Mouse (Mus musculus) liver, embryonic 14.5 days (tissue): ENCODE results near the gene Sf3a1. TPM values are rescaled to one million over a fixed set of nuclear protein-coding genes. Genes with fewer than 3 reads are reported as not detected.
A peak's percentile ranks its signal among the peaks of the same experiment; 100 is the strongest.
"Not testable (repeated sequence)": the region's sequence is repeated elsewhere in the genome, so short reads cannot be mapped to it uniquely, and the experiment has no call there.

Experiments used
- ATAC-seq: fragments of 200-750 bp; cut with Nextera tagmentation; 2 replicates; pipeline ENCODE4 v1.8.0; 2017; ENCODE audit warnings: moderate number of reproducible peaks, mild to moderate bottlenecking, moderate library complexity; ENCODE audit not compliant: insufficient read depth
- DNase-seq, 3 experiments: peaks; one replicate each; pipeline ENCODE4 v3.0.0-alpha.2; 2012 to 2013; ENCODE audit warnings: low read depth in 3 of 3, low spot score in 3 of 3
- H3K27ac ChIP-seq: fragments of 300-500 bp; sonication (generic); 2 replicates; pipeline ENCODE4 v1.5.1; 2014; ENCODE audit warnings: moderate library complexity, mild to moderate bottlenecking, control low read depth, inconsistent platforms
- H3K27me3 ChIP-seq: fragments of 300-500 bp; sonication (generic); 2 replicates; pipeline ENCODE4 v1.6.1; 2014; ENCODE audit warnings: mild to moderate bottlenecking, low read length, moderate library complexity; ENCODE audit not compliant: control insufficient read depth, insufficient read depth
- H3K36me3 ChIP-seq: fragments of 300-500 bp; sonication (generic); replicated peaks from 2 replicates; pipeline ENCODE4 v1.6.1; 2014; ENCODE audit warnings: low read depth; ENCODE audit not compliant: control insufficient read depth, insufficient read depth
- H3K4me1 ChIP-seq, 2 experiments: fragments of 200-500 bp in 1 of 2; fragments of 300-500 bp in 1 of 2; sonication (generic) in 1 of 2; replicated peaks; 2 replicates each; pipeline ENCODE4 v1.6.1; 2012 to 2014; ENCODE audit warnings: antibody characterized with exemption in 1 of 2, inconsistent platforms in 1 of 2, low read length in 1 of 2; ENCODE audit not compliant: control insufficient read depth in 2 of 2, insufficient read depth in 2 of 2
- H3K4me2 ChIP-seq: fragments of 300-500 bp; sonication (generic); 2 replicates; pipeline ENCODE4 v1.6.1; 2014; ENCODE audit warnings: low read depth, mild to moderate bottlenecking, control low read depth, moderate library complexity
- H3K4me3 ChIP-seq, 2 experiments: fragments of 200-500 bp in 1 of 2; fragments of 300-500 bp in 1 of 2; sonication (generic) in 1 of 2; 2 replicates each; pipeline ENCODE4 v1.5.1; 2012 to 2014; ENCODE audit warnings: low read depth in 2 of 2, low read length in 2 of 2, mild to moderate bottlenecking in 2 of 2, control low read depth in 1 of 2, inconsistent platforms in 1 of 2, moderate library complexity in 1 of 2; ENCODE audit not compliant: insufficient read depth in 1 of 2
- H3K9ac ChIP-seq: fragments of 300-500 bp; sonication (generic); replicated peaks from 2 replicates; pipeline ENCODE4 v1.6.1; 2014; ENCODE audit warnings: mild to moderate bottlenecking, control low read depth, moderate library complexity
- H3K9me3 ChIP-seq: fragments of 300-500 bp; sonication (generic); 2 replicates; pipeline ENCODE4 v1.6.1; 2016; ENCODE audit warnings: low read length, mixed read lengths; ENCODE audit not compliant: control insufficient read depth
- CTCF ChIP-seq: IDR thresholded peaks from 2 replicates; pipeline ENCODE4 v1.5.1; 2016; ENCODE audit warnings: antibody characterized with exemption, low read depth, control low read depth
- EP300 ChIP-seq: IDR thresholded peaks from 2 replicates; pipeline ENCODE4 v1.6.1; 2016; ENCODE audit warnings: antibody characterized with exemption, low read depth
- WGBS: fragments of 180-500 bp; shearing (Covaris S2); extraction: QIAGEN DNeasy Blood & Tissue Kit; methylation state at CpG from one replicate; pipeline ENCODE4 v1.1.7; 2014; ENCODE audit not compliant: insufficient replicate concordance; 5-methylcytosine and 5-hydroxymethylcytosine counted together
- polyA plus RNA-seq, 2 experiments: library from polyadenylated mRNA; depleted of rRNA in 1 of 2; stranded (reverse) in 1 of 2; unstranded in 1 of 2; fragments of >200 nt; fragmentation: Nextera tagmentation in 1 of 2; extraction: Ambion mirVana in 1 of 2; gene quantifications; 2 replicates each; pipeline versions ENCODE4 v1.2.1 to v1.2.3; 2012 to 2014

Sf3a1 gene
- polyA plus RNA-seq, 2 experiments = 18.6 to 23.5 TPM

DNA sequence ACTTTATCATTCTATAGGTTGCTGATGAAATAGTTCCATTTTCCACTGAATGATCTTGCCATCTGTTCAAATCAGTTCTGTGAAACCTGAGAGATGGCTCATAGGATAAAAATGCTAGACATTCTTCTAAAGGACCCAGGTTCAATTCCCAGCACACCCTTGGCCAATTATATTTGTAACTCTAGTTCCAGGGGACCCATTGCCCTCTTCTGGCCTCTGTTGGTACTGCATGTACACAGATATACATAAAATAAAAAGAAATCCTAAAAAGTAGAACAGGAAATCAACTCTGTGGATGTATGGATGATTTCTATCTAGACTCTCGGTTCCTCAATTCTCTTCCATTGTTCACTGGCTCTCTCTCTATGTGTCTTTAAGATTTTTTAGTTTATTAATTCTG is 33.1 kb upstream of the Sf3a1 start:
- ATAC-seq (no peak), DNase-seq (no peak)
- Histone ChIP-seq H3K4me2 (no peak overlapping the region), H3K27ac (no peak overlapping the region), H3K4me3 (no peak overlapping the region), H3K36me3 (no peaks in the 10 kb centered on the region), H3K9me3 (no peaks in the 10 kb centered on the region; the same call in 1 of the 2 replicates), H3K4me1 (peaks cover 7 to 25% of the 10 kb centered on the region in 2 experiments), H3K27me3 (no peaks in the 10 kb centered on the region), H3K9ac (no peak overlapping the region)
- TF ChIP-seq EP300 (no peak), CTCF (peak; percentile 45)
- WGBS = 69% methylated on average over 1 of the region's 1 CpGs

DNA sequence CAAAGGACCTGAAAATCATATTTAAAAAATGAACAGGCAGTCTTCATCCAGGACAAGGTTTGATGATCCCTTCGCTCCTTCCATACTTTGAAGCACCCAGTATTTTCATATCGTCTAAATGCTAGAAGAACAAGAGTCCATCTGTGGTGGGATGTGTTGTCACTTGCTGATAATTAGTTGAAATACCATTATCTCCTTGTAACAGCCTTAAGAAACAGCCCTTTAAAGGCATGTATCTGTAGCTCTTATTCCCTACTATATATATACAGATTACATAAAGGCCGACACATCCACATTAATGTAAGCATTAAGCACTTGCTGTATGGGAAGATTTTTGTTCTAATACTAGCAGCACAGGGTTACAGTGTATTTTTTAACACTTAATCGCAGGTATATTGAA is 31.7 kb upstream of the Sf3a1 start:
- H3K27me3 ChIP-seq, H3K27ac ChIP-seq, H3K36me3 ChIP-seq, H3K9me3 ChIP-seq, H3K9ac ChIP-seq, DNase-seq, H3K4me2 ChIP-seq, H3K4me3 ChIP-seq: not testable (repeated sequence)
- TF ChIP-seq EP300 = peak; percentile 66
- peak; percentile 75 for ATAC-seq
- WGBS = 36% methylated on average over 4 of the region's 4 CpGs
- H3K4me1 ChIP-seq = peaks cover 3 to 14% of the 10 kb centered on the region in 2 experiments; a peak in 3 of 4 replicates

DNA sequence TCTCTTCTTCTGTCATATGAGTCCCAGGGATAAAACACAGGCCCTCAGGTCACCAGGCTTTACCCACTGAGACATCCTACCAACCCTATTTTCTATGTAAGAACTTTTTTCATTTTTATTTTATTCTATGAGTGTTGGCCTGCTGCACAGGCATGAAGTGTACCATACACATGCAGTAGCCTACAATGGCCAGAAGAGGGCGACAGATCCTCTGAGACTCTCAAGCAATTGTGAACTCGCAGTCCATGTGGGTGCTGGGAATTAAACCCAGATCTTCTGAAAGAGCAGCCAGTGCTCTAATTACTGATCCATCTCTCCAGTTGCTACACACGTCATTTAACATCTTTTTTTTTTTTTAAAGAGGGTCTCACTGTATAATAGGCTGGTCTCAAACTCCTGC is 26.7 kb upstream of the Sf3a1 start:
- 41% methylated on average over 3 of the region's 3 CpGs for WGBS
- DNase-seq (no peak), ATAC-seq (no peak)

DNA sequence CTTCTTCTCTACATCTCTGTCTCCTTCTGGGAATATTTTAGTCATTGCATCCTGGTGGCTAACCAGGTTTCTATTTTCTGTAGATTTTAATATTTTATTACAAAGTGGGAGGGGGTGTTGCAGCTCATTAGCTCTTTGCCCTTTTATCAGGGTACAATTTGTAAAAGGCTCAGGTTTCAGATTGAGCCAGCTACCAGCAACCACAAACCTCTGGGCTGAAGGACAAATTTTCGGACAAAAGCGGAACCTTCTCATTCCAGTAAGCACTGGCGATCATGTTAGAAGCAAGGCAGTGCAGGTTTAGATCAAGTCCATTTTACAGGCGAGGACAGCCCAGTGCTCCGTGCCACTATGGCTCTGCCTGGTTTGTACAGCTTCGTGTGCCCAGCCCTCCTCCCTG is 25.8 kb upstream of the Sf3a1 start:
- H3K9ac ChIP-seq = no peak overlapping the region
- H3K9me3 ChIP-seq = peaks cover 2% of the 10 kb centered on the region; the same call in 1 of the 2 replicates
- H3K27ac ChIP-seq = no peak overlapping the region
- 45% methylated on average over 6 of the region's 6 CpGs for WGBS
- no peaks in the 10 kb centered on the region for H3K27me3 ChIP-seq
- H3K4me2 ChIP-seq = peak overlapping the region; percentile 28
- no peak for ATAC-seq
- TF ChIP-seq CTCF = no peak
- TF ChIP-seq EP300 = no peak
- peaks cover 8 to 19% of the 10 kb centered on the region in 2 experiments for H3K4me1 ChIP-seq
- no peaks in the 10 kb centered on the region for H3K36me3 ChIP-seq
- H3K4me3 ChIP-seq = peak overlapping the region; percentile 39 to 75; a peak in 1 of 4 replicates
- DNase-seq = no peak

More for the DNA sequence above, 26.7 kb upstream of the Sf3a1 start:
- TF ChIP-seq EP300 (no peak), CTCF (peak; percentile 81)
- no peak overlapping the region for H3K27ac ChIP-seq
- no peaks in the 10 kb centered on the region for H3K27me3 ChIP-seq
- no peak overlapping the region for H3K4me3 ChIP-seq
- H3K9me3 ChIP-seq = peaks cover 2% of the 10 kb centered on the region; the same call in 1 of the 2 replicates
- peaks cover 8 to 19% of the 10 kb centered on the region in 2 experiments for H3K4me1 ChIP-seq
- no peaks in the 10 kb centered on the region for H3K36me3 ChIP-seq
- H3K4me2 ChIP-seq = no peak overlapping the region
- no peak overlapping the region for H3K9ac ChIP-seq

DNA sequence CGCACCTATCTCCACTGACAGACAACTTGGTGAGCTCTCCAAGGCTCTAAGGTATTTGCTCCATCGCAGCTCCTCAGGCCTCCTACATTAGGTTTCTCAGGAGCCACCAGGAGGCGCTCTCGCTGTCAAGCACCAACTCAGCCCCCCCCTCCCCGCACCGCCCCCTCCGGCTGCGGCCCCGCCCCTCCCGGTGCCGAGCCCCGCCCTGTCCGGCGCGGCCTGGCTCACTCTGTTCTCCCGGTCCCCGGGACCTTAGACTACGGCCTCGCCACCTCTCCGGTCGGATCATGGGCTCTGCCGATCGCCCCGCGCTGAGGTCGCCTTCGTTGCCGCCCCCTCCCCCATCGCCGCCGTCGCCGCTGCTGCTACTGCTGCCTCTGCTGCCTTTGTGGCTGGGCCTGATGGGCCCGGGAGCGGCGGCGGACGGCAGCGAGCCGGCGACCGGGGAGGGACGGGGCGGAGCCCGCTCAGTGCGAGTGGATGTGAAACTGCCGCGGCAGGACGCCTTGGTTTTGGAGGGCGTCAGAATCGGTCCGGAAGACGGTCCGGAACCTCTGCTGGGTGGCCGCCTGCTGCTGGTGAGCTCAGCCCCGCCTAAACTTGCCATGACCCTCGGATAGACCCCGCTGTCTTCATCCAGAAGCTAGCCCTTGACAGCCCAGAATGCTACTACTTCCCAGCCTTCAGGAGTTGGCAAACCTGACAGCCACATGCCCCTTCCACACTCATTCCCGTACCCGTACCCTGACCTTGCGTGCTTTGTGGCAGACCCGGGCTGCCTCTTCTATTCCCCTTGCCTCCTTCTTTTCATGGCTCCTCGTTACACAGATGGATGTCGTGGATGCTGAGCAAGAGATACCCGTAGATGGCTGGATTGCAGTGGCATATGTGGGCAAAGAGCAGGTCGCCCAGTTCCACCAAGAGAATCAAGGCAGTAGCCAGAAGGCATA is 24.9 kb upstream of the Sf3a1 start, which contains the start of gene Rnf215:
Rnf215 (plus strand) TSS at position 217 of the 950 bp plus-strand sequence.
- H3K27me3 ChIP-seq = no peaks in the 10 kb centered on the region
- no peaks in the 10 kb centered on the region for H3K36me3 ChIP-seq
- H3K9me3 ChIP-seq = peaks cover 2% of the 10 kb centered on the region; the same call in 1 of the 2 replicates
- peak within 1 kb of the TSS; percentile 23; the same call in 1 of the 2 replicates for H3K27ac ChIP-seq
- ATAC-seq = peak; percentile 95
- peak within 1 kb of the TSS; percentile 90 for H3K4me2 ChIP-seq
- TF ChIP-seq CTCF (peak; percentile 83), EP300 (no peak)
- peak; percentile 80 to 82 (median 82) for DNase-seq
- 3% methylated on average over 65 of the region's 66 CpGs for WGBS
- peaks cover 8 to 17% of the 10 kb centered on the region in 2 experiments for H3K4me1 ChIP-seq
- peak within 1 kb of the TSS; percentile 71 for H3K9ac ChIP-seq
- H3K4me3 ChIP-seq = peak within 1 kb of the TSS; percentile 75 to 87
